Mouse (Mus musculus) neural tube, embryonic 15.5 days (tissue): ENCODE data around the gene Pitpnc1. TPM values are rescaled to one million over a fixed set of nuclear protein-coding genes. Genes with fewer than 3 reads are reported as not detected.

Source experiments
- ATAC-seq: fragments of 200-750 bp; cut with Nextera tagmentation; 2 replicates; pipeline ENCODE4 v1.8.0; 2017; ENCODE audit warnings: mild to moderate bottlenecking, moderate TSS enrichment, moderate library complexity; ENCODE audit not compliant: low FRiP score
- H3K27ac ChIP-seq: fragments of 300-500 bp; sonication (generic); replicated peaks from 2 replicates; pipeline ENCODE4 v1.5.1; 2015; ENCODE audit warnings: mild to moderate bottlenecking, inconsistent platforms
- H3K27me3 ChIP-seq: fragments of 300-500 bp; sonication (generic); replicated peaks from 2 replicates; pipeline ENCODE4 v1.6.1; 2015; ENCODE audit warnings: inconsistent platforms
- H3K36me3 ChIP-seq: fragments of 300-500 bp; sonication (generic); 2 replicates; pipeline ENCODE4 v1.6.1; 2015; ENCODE audit warnings: inconsistent platforms
- H3K4me1 ChIP-seq: fragments of 300-500 bp; sonication (generic); 2 replicates; pipeline ENCODE4 v1.6.1; 2015; ENCODE audit warnings: inconsistent platforms
- H3K4me2 ChIP-seq: fragments of 300-500 bp; sonication (generic); 2 replicates; pipeline ENCODE4 v1.6.1; 2015; ENCODE audit warnings: inconsistent platforms, mild to moderate bottlenecking, moderate library complexity
- H3K4me3 ChIP-seq: fragments of 300-500 bp; sonication (generic); replicated peaks from 2 replicates; pipeline ENCODE4 v1.5.1; 2015; ENCODE audit warnings: mild to moderate bottlenecking, inconsistent platforms
- H3K9ac ChIP-seq: fragments of 300-500 bp; sonication (generic); replicated peaks from 2 replicates; pipeline ENCODE4 v1.6.1; 2015; ENCODE audit warnings: mild to moderate bottlenecking, inconsistent platforms
- H3K9me3 ChIP-seq: fragments of 300-500 bp; sonication (generic); replicated peaks from 2 replicates; pipeline ENCODE4 v1.6.1; 2016; ENCODE audit warnings: inconsistent platforms
- WGBS: fragments of 180-500 bp; shearing (Covaris S2); methylation state at CpG from one replicate; pipeline ENCODE4 v1.1.7; 2015; ENCODE audit warnings: mixed read lengths; 5-methylcytosine and 5-hydroxymethylcytosine counted together
- polyA plus RNA-seq: library from polyadenylated mRNA; unstranded; fragments of >200 nt; fragmentation: Nextera tagmentation; extraction: Ambion mirVana; gene quantifications from 2 replicates; pipeline ENCODE4 v1.2.1, GENCODE M21; 2015

The Pitpnc1 gene
- polyA plus RNA-seq, 1 experiment from 2014 or later: 45.0 TPM

GRCm38 (mm10) chr11:107332905-107333304 is 137.6 kb downstream of the Pitpnc1 start:
- Histone ChIP-seq H3K4me2 (no peak overlapping the region), H3K9me3 (no peaks in the 10 kb centered on the region), H3K9ac (no peak overlapping the region), H3K27ac (no peak overlapping the region), H3K36me3 (no peaks in the 10 kb centered on the region), H3K4me3 (no peak overlapping the region), H3K27me3 (no peaks in the 10 kb centered on the region), H3K4me1 (peaks cover 15% of the 10 kb centered on the region)
- no peak for ATAC-seq
- WGBS: 97% methylated on average over 3 of the region's 3 CpGs

GRCm38 (mm10) chr11:107332332-107332731 is 138.2 kb downstream of the Pitpnc1 start:
- Histone ChIP-seq H3K9ac (no peak overlapping the region), H3K27ac (no peak overlapping the region), H3K4me2 (no peak overlapping the region), H3K4me3 (no peak overlapping the region), H3K9me3 (no peaks in the 10 kb centered on the region), H3K27me3 (no peaks in the 10 kb centered on the region), H3K36me3 (no peaks in the 10 kb centered on the region), H3K4me1 (peaks cover 9% of the 10 kb centered on the region)
- WGBS: 86% methylated on average over 13 of the region's 13 CpGs
- no peak for ATAC-seq

- peaks cover 6% of the 10 kb centered on the region for H3K4me1 ChIP-seq
- no peaks in the 10 kb centered on the region for H3K36me3 ChIP-seq
- WGBS: 88% methylated on average over 2 of the region's 2 CpGs
- no peaks in the 10 kb centered on the region for H3K27me3 ChIP-seq
- no peak overlapping the region for H3K4me3 ChIP-seq
- no peak overlapping the region for H3K4me2 ChIP-seq
- ATAC-seq: no peak
- H3K9me3 ChIP-seq: no peaks in the 10 kb centered on the region
- H3K27ac ChIP-seq: no peak overlapping the region
- H3K9ac ChIP-seq: no peak overlapping the region
These were observed 139.1 kb downstream of the Pitpnc1 start for GRCm38 (mm10) chr11:107331425-107331824.

- Histone ChIP-seq H3K4me1 (peaks cover 9% of the 10 kb centered on the region), H3K9ac (no peak overlapping the region), H3K36me3 (no peaks in the 10 kb centered on the region), H3K9me3 (no peaks in the 10 kb centered on the region), H3K4me3 (no peak overlapping the region), H3K27me3 (no peaks in the 10 kb centered on the region), H3K27ac (no peak overlapping the region), H3K4me2 (no peak overlapping the region)
- no peak for ATAC-seq
- WGBS: 82% methylated on average over 10 of the region's 10 CpGs
These were observed 143.2 kb downstream of the Pitpnc1 start for GRCm38 (mm10) chr11:107327326-107327725.

GRCm38 (mm10) chr11:107325739-107326725 is 144.5 kb downstream of the Pitpnc1 start:
- Histone ChIP-seq H3K4me1 (peaks cover 9% of the 10 kb centered on the region), H3K36me3 (no peaks in the 10 kb centered on the region), H3K27me3 (no peaks in the 10 kb centered on the region), H3K4me3 (no peak overlapping the region), H3K9me3 (no peaks in the 10 kb centered on the region), H3K27ac (0 out of 2 replicates have a peak overlapping the region, but pooled peaks have one; percentile 5), H3K4me2 (no peak overlapping the region), H3K9ac (no peak overlapping the region)
- 35% methylated on average over 14 of the region's 14 CpGs for WGBS
- ATAC-seq: no peak

GRCm38 (mm10) chr11:107325226-107325625 is 145.3 kb downstream of the Pitpnc1 start:
- Histone ChIP-seq H3K9me3 (no peaks in the 10 kb centered on the region), H3K27ac (no peak overlapping the region)
- 87% methylated on average over 4 of the region's 4 CpGs for WGBS

GRCm38 (mm10) chr11:107323173-107323572 is 147.3 kb downstream of the Pitpnc1 start:
- Histone ChIP-seq H3K4me3 (no peak overlapping the region), H3K9me3 (no peaks in the 10 kb centered on the region), H3K27ac (no peak overlapping the region), H3K4me1 (peaks cover 9% of the 10 kb centered on the region), H3K36me3 (no peaks in the 10 kb centered on the region), H3K9ac (no peak overlapping the region), H3K27me3 (no peaks in the 10 kb centered on the region), H3K4me2 (no peak overlapping the region)
- no peak for ATAC-seq
- WGBS: 62% methylated on average over 18 of the region's 18 CpGs

More at GRCm38 (mm10) chr11:107325226-107325625, 145.3 kb downstream of the Pitpnc1 start:
- Histone ChIP-seq H3K4me1 (peaks cover 9% of the 10 kb centered on the region), H3K36me3 (no peaks in the 10 kb centered on the region), H3K4me3 (no peak overlapping the region), H3K4me2 (no peak overlapping the region), H3K9ac (no peak overlapping the region), H3K27me3 (no peaks in the 10 kb centered on the region)
- no peak for ATAC-seq

- no peak overlapping the region for H3K27ac ChIP-seq
- WGBS: 96% methylated on average over 13 of the region's 13 CpGs
These were observed 148.3 kb downstream of the Pitpnc1 start for GRCm38 (mm10) chr11:107322226-107322625.

GRCm38 (mm10) chr11:107321819-107322218 is 148.7 kb downstream of the Pitpnc1 start:
- no peak overlapping the region for H3K4me2 ChIP-seq
- H3K27ac ChIP-seq: no peak overlapping the region
- H3K4me1 ChIP-seq: peaks cover 9% of the 10 kb centered on the region
- H3K9me3 ChIP-seq: no peaks in the 10 kb centered on the region
- WGBS: 91% methylated on average over 3 of the region's 3 CpGs
- no peak overlapping the region for H3K9ac ChIP-seq
- H3K4me3 ChIP-seq: no peak overlapping the region
- no peaks in the 10 kb centered on the region for H3K27me3 ChIP-seq
- H3K36me3 ChIP-seq: no peaks in the 10 kb centered on the region
- no peak for ATAC-seq

More at GRCm38 (mm10) chr11:107322226-107322625, 148.3 kb downstream of the Pitpnc1 start:
- Histone ChIP-seq H3K36me3 (no peaks in the 10 kb centered on the region), H3K4me2 (no peak overlapping the region), H3K27me3 (no peaks in the 10 kb centered on the region), H3K4me1 (peaks cover 9% of the 10 kb centered on the region), H3K9ac (no peak overlapping the region), H3K9me3 (no peaks in the 10 kb centered on the region), H3K4me3 (no peak overlapping the region)
- no peak for ATAC-seq

- Histone ChIP-seq H3K36me3 (no peaks in the 10 kb centered on the region), H3K27ac (no peak overlapping the region), H3K27me3 (no peaks in the 10 kb centered on the region), H3K4me3 (no peak overlapping the region), H3K9ac (no peak overlapping the region), H3K4me2 (no peak overlapping the region), H3K4me1 (no peaks in the 10 kb centered on the region), H3K9me3 (no peaks in the 10 kb centered on the region)
- 53% methylated on average over 10 of the region's 10 CpGs for WGBS
- no peak for ATAC-seq
These were observed 150.6 kb downstream of the Pitpnc1 start for GRCm38 (mm10) chr11:107319861-107320260.

- ATAC-seq: no peak
- H3K27ac ChIP-seq: no peak overlapping the region
- 74% methylated on average over 14 of the region's 14 CpGs for WGBS
These were observed 152.7 kb downstream of the Pitpnc1 start for GRCm38 (mm10) chr11:107317653-107318281.

GRCm38 (mm10) chr11:107315475-107315874 is 155.0 kb downstream of the Pitpnc1 start:
- H3K4me2 ChIP-seq: no peak overlapping the region
- no peak for ATAC-seq
- no peaks in the 10 kb centered on the region for H3K36me3 ChIP-seq
- H3K4me3 ChIP-seq: no peak overlapping the region
- WGBS: 80% methylated on average over 15 of the region's 15 CpGs
- no peaks in the 10 kb centered on the region; the same call in 1 of the 2 replicates for H3K4me1 ChIP-seq
- no peak overlapping the region for H3K9ac ChIP-seq
- no peak overlapping the region for H3K27ac ChIP-seq
- no peaks in the 10 kb centered on the region for H3K9me3 ChIP-seq
- no peaks in the 10 kb centered on the region for H3K27me3 ChIP-seq

More at GRCm38 (mm10) chr11:107317653-107318281, 152.7 kb downstream of the Pitpnc1 start:
- H3K9ac ChIP-seq: no peak overlapping the region
- no peak overlapping the region for H3K4me3 ChIP-seq
- no peaks in the 10 kb centered on the region for H3K36me3 ChIP-seq
- H3K27me3 ChIP-seq: no peaks in the 10 kb centered on the region
- H3K4me1 ChIP-seq: no peaks in the 10 kb centered on the region
- no peaks in the 10 kb centered on the region for H3K9me3 ChIP-seq
- no peak overlapping the region for H3K4me2 ChIP-seq
